Mouse (Mus musculus) midbrain, embryonic 15.5 days (tissue): ENCODE measurements around the gene Tnfsf9. TPM values are rescaled to one million over a fixed set of nuclear protein-coding genes. Genes with fewer than 3 reads are reported as not detected.

Experiments used
- ATAC-seq: fragments of 200-750 bp; cut with Nextera tagmentation; replicated peaks from 2 replicates; pipeline ENCODE4 v1.8.0; 2017; ENCODE audit warnings: moderate TSS enrichment
- H3K27ac ChIP-seq: fragments of 300-500 bp; sonication (generic); 2 replicates; pipeline ENCODE4 v1.5.1; 2015; ENCODE audit warnings: mild to moderate bottlenecking, inconsistent platforms
- H3K27me3 ChIP-seq: fragments of 300-500 bp; sonication (generic); replicated peaks from 2 replicates; pipeline ENCODE4 v1.6.1; 2015; ENCODE audit warnings: inconsistent platforms
- H3K36me3 ChIP-seq: fragments of 300-500 bp; sonication (generic); replicated peaks from 2 replicates; pipeline ENCODE4 v1.6.1; 2015; ENCODE audit warnings: inconsistent platforms
- H3K4me1 ChIP-seq: fragments of 300-500 bp; sonication (generic); 2 replicates; pipeline ENCODE4 v1.6.1; 2015; ENCODE audit warnings: inconsistent platforms
- H3K4me2 ChIP-seq: fragments of 300-500 bp; sonication (generic); 2 replicates; pipeline ENCODE4 v1.6.1; 2015; ENCODE audit warnings: inconsistent platforms, mild to moderate bottlenecking, moderate library complexity
- H3K4me3 ChIP-seq: fragments of 300-500 bp; sonication (generic); 2 replicates; pipeline ENCODE4 v1.5.1; 2015; ENCODE audit warnings: mild to moderate bottlenecking, inconsistent platforms
- H3K9ac ChIP-seq: fragments of 300-500 bp; sonication (generic); 2 replicates; pipeline ENCODE4 v1.6.1; 2015; ENCODE audit warnings: mild to moderate bottlenecking, inconsistent platforms
- H3K9me3 ChIP-seq: fragments of 300-500 bp; sonication (generic); 2 replicates; pipeline ENCODE4 v1.6.1; 2016; ENCODE audit warnings: inconsistent platforms
- WGBS: fragments of 180-500 bp; shearing (Covaris S2); methylation state at CpG from one replicate; pipeline ENCODE4 v1.1.7; 2015; ENCODE audit warnings: mixed read lengths; 5-methylcytosine and 5-hydroxymethylcytosine counted together
- polyA plus RNA-seq: library from polyadenylated mRNA; unstranded; fragments of >200 nt; fragmentation: Nextera tagmentation; extraction: Ambion mirVana; gene quantifications from 2 replicates; pipeline ENCODE4 v1.2.1, GENCODE M21; 2015

The Tnfsf9 gene
- polyA plus RNA-seq, 1 experiment from 2014 or later, result 7.4 TPM

GRCm38 (mm10) chr17:57098321-57098720 is 6.8 kb upstream of the Tnfsf9 start:
- Histone ChIP-seq H3K27me3 (0 out of 2 replicates have a peak, but pooled peaks cover 3% of the 10 kb centered on the region), H3K36me3 (no peaks in the 10 kb centered on the region), H3K4me3 (no peak overlapping the region), H3K4me1 (peaks cover 8% of the 10 kb centered on the region), H3K4me2 (no peak overlapping the region), H3K27ac (no peak overlapping the region), H3K9me3 (no peaks in the 10 kb centered on the region), H3K9ac (no peak overlapping the region)
- ATAC-seq, result no peak
- 86% methylated on average over 5 of the region's 5 CpGs for WGBS

- no peak for ATAC-seq
- 8% methylated on average over 10 of the region's 10 CpGs for WGBS
- no peaks in the 10 kb centered on the region for H3K9me3 ChIP-seq
- no peak overlapping the region for H3K27ac ChIP-seq
- H3K27me3 ChIP-seq, result 0 out of 2 replicates have a peak, but pooled peaks cover 3% of the 10 kb centered on the region
- no peaks in the 10 kb centered on the region for H3K36me3 ChIP-seq
- no peak overlapping the region for H3K4me2 ChIP-seq
- H3K9ac ChIP-seq, result no peak overlapping the region
- H3K4me3 ChIP-seq, result no peak overlapping the region
- peaks cover 11% of the 10 kb centered on the region for H3K4me1 ChIP-seq
Measured at GRCm38 (mm10) chr17:57099629-57100325, 5.3 kb upstream of the Tnfsf9 start.

GRCm38 (mm10) chr17:57102276-57102675 is 2.8 kb upstream of the Tnfsf9 start:
- H3K36me3 ChIP-seq, result no peaks in the 10 kb centered on the region
- H3K4me3 ChIP-seq, result no peak overlapping the region
- H3K4me1 ChIP-seq, result peaks cover 15% of the 10 kb centered on the region
- H3K27ac ChIP-seq, result no peak overlapping the region
- ATAC-seq, result no peak
- no peaks in the 10 kb centered on the region for H3K27me3 ChIP-seq
- H3K9ac ChIP-seq, result no peak overlapping the region
- no peaks in the 10 kb centered on the region for H3K9me3 ChIP-seq
- 89% methylated on average over 2 of the region's 2 CpGs for WGBS
- H3K4me2 ChIP-seq, result no peak overlapping the region

- Histone ChIP-seq H3K9ac (no peak overlapping the region), H3K27me3 (no peaks in the 10 kb centered on the region), H3K27ac (no peak overlapping the region), H3K36me3 (no peaks in the 10 kb centered on the region), H3K4me1 (peaks cover 15% of the 10 kb centered on the region), H3K4me3 (peak overlapping the region; percentile 75), H3K4me2 (peak overlapping the region; percentile 83), H3K9me3 (no peaks in the 10 kb centered on the region)
- ATAC-seq, result peak; percentile 8
- 49% methylated on average over 4 of the region's 4 CpGs for WGBS
Measured at GRCm38 (mm10) chr17:57104496-57104895, 629 bp upstream of the Tnfsf9 start.

GRCm38 (mm10) chr17:57106035-57106368 is 877 bp downstream of the Tnfsf9 start:
- H3K9me3 ChIP-seq, result no peaks in the 10 kb centered on the region
- H3K4me3 ChIP-seq, result peak overlapping the region; percentile 75
- peaks cover 15% of the 10 kb centered on the region for H3K4me1 ChIP-seq
- 8% methylated on average over 9 of the region's 9 CpGs for WGBS
- H3K27me3 ChIP-seq, result no peaks in the 10 kb centered on the region
- H3K9ac ChIP-seq, result peak overlapping the region; percentile 57; the same call in 1 of the 2 replicates
- ATAC-seq, result no peak
- H3K4me2 ChIP-seq, result peak overlapping the region; percentile 83
- H3K36me3 ChIP-seq, result no peaks in the 10 kb centered on the region
- H3K27ac ChIP-seq, result no peak overlapping the region

- 93% methylated on average over 5 of the region's 5 CpGs for WGBS
- Histone ChIP-seq H3K4me3 (no peak overlapping the region), H3K27me3 (no peaks in the 10 kb centered on the region), H3K4me1 (peaks cover 15% of the 10 kb centered on the region), H3K27ac (no peak overlapping the region), H3K36me3 (no peaks in the 10 kb centered on the region), H3K4me2 (no peak overlapping the region), H3K9me3 (no peaks in the 10 kb centered on the region), H3K9ac (no peak overlapping the region)
- no peak for ATAC-seq
Measured at GRCm38 (mm10) chr17:57107064-57107463, 1.9 kb downstream of the Tnfsf9 start.

- no peak overlapping the region for H3K27ac ChIP-seq
- H3K9ac ChIP-seq, result no peak overlapping the region
- no peaks in the 10 kb centered on the region for H3K9me3 ChIP-seq
- ATAC-seq, result no peak
- no peaks in the 10 kb centered on the region for H3K27me3 ChIP-seq
- no peaks in the 10 kb centered on the region for H3K36me3 ChIP-seq
- H3K4me3 ChIP-seq, result no peak overlapping the region
- 89% methylated on average over 7 of the region's 7 CpGs for WGBS
- peaks cover 15% of the 10 kb centered on the region for H3K4me1 ChIP-seq
- H3K4me2 ChIP-seq, result no peak overlapping the region
Measured at GRCm38 (mm10) chr17:57108040-57108665, 3.0 kb downstream of the Tnfsf9 start.

- 61% methylated on average over 5 of the region's 5 CpGs for WGBS
- H3K4me1 ChIP-seq, result peaks cover 15% of the 10 kb centered on the region
- H3K4me2 ChIP-seq, result no peak overlapping the region
- no peaks in the 10 kb centered on the region for H3K36me3 ChIP-seq
- no peak overlapping the region for H3K27ac ChIP-seq
- no peak for ATAC-seq
- no peaks in the 10 kb centered on the region for H3K27me3 ChIP-seq
- no peak overlapping the region for H3K9ac ChIP-seq
- no peak overlapping the region for H3K4me3 ChIP-seq
- no peaks in the 10 kb centered on the region for H3K9me3 ChIP-seq
Measured at GRCm38 (mm10) chr17:57108666-57109171, 3.6 kb downstream of the Tnfsf9 start.

- no peaks in the 10 kb centered on the region for H3K9me3 ChIP-seq
- WGBS, result 92% methylated on average over 1 of the region's 1 CpGs
- peaks cover 11% of the 10 kb centered on the region for H3K4me1 ChIP-seq
- no peak overlapping the region for H3K4me3 ChIP-seq
- ATAC-seq, result no peak
- no peaks in the 10 kb centered on the region for H3K36me3 ChIP-seq
- no peak overlapping the region for H3K9ac ChIP-seq
- no peaks in the 10 kb centered on the region for H3K27me3 ChIP-seq
- no peak overlapping the region for H3K4me2 ChIP-seq
- no peak overlapping the region for H3K27ac ChIP-seq
Measured at GRCm38 (mm10) chr17:57110005-57110404, 4.9 kb downstream of the Tnfsf9 start.

- H3K9me3 ChIP-seq, result no peaks in the 10 kb centered on the region
- no peaks in the 10 kb centered on the region for H3K27me3 ChIP-seq
- no peak overlapping the region for H3K9ac ChIP-seq
- no peaks in the 10 kb centered on the region for H3K4me1 ChIP-seq
- H3K4me2 ChIP-seq, result no peak overlapping the region
- 89% methylated on average over 10 of the region's 10 CpGs for WGBS
- no peak overlapping the region for H3K27ac ChIP-seq
- no peaks in the 10 kb centered on the region for H3K36me3 ChIP-seq
- H3K4me3 ChIP-seq, result no peak overlapping the region
- no peak for ATAC-seq
Measured at GRCm38 (mm10) chr17:57112768-57113474, 7.8 kb downstream of the Tnfsf9 start.

GRCm38 (mm10) chr17:57116801-57117200 is 11.7 kb downstream of the Tnfsf9 start:
- Histone ChIP-seq H3K4me1 (no peaks in the 10 kb centered on the region), H3K4me3 (no peak overlapping the region), H3K9ac (no peak overlapping the region), H3K27me3 (no peaks in the 10 kb centered on the region), H3K9me3 (no peaks in the 10 kb centered on the region), H3K4me2 (no peak overlapping the region), H3K36me3 (no peaks in the 10 kb centered on the region), H3K27ac (no peak overlapping the region)
- WGBS, result 77% methylated on average over 2 of the region's 2 CpGs
- ATAC-seq, result no peak

GRCm38 (mm10) chr17:57118524-57119349 is 13.6 kb downstream of the Tnfsf9 start:
- Histone ChIP-seq H3K27me3 (no peaks in the 10 kb centered on the region), H3K4me1 (no peaks in the 10 kb centered on the region), H3K9me3 (no peaks in the 10 kb centered on the region), H3K4me3 (no peak overlapping the region), H3K9ac (no peak overlapping the region), H3K4me2 (no peak overlapping the region), H3K36me3 (no peaks in the 10 kb centered on the region), H3K27ac (no peak overlapping the region)
- 2% methylated on average over 11 of the region's 11 CpGs for WGBS
- no peak; the same call in 1 of the 2 replicates for ATAC-seq
